Mouse (Mus musculus) MEL (cell line): ENCODE measurements at regions not wholly inside any gene's neighbourhood (a gene's known extent, or its start where the extent isn't known, plus 50 kb on each side); places are given as distances from the start of the nearest gene placed in this dataset.

Source experiments
- DNase-seq: peaks from one replicate; pipeline ENCODE4 v3.0.0; 2011; ENCODE audit warnings: low read depth, low spot score
- H3K27ac ChIP-seq: 2 replicates; pipeline ENCODE4 v1.5.1; 2012; ENCODE audit warnings: low read depth, mild to moderate bottlenecking, control low read depth, low read length, moderate library complexity; ENCODE audit not compliant: control insufficient read depth
- H3K27me3 ChIP-seq, 2 experiments: fragments of 150-350 bp in 1 of 2; sonication (generic) in 1 of 2; 2 replicates each; pipeline ENCODE4 v1.6.1; 2012; ENCODE audit warnings: low read length in 2 of 2, mild to moderate bottlenecking in 2 of 2, improper control_type of control experiment in 1 of 2, moderate library complexity in 1 of 2; ENCODE audit not compliant: insufficient read depth in 2 of 2, control insufficient read depth in 1 of 2
- H3K36me3 ChIP-seq, 2 experiments: 2 replicates each; pipeline ENCODE4 v1.6.1; 2012 to 2014; ENCODE audit warnings: low read length in 2 of 2, improper control_type of control experiment in 1 of 2, inconsistent platforms in 1 of 2, mild to moderate bottlenecking in 1 of 2; ENCODE audit not compliant: insufficient read depth in 2 of 2, control insufficient read depth in 1 of 2
- H3K4me1 ChIP-seq, 2 experiments: fragments of 150-350 bp in 1 of 2; sonication (generic) in 1 of 2; 2 replicates each; pipeline ENCODE4 v1.6.1; 2012; ENCODE audit warnings: low read length in 2 of 2, improper control_type of control experiment in 1 of 2, mild to moderate bottlenecking in 1 of 2; ENCODE audit not compliant: insufficient read depth in 2 of 2, control insufficient read depth in 1 of 2
- H3K4me3 ChIP-seq, 2 experiments: fragments of 150-350 bp in 1 of 2; sonication (generic) in 1 of 2; 2 replicates each; pipeline ENCODE4 v1.5.1; 2012; ENCODE audit warnings: low read depth in 2 of 2, low read length in 2 of 2, mild to moderate bottlenecking in 2 of 2, moderate library complexity in 2 of 2, control low read depth in 1 of 2, improper control_type of control experiment in 1 of 2; ENCODE audit not compliant: control insufficient read depth in 1 of 2, insufficient read depth in 1 of 2
- H3K79me2 ChIP-seq: 2 replicates; pipeline ENCODE4 v1.6.1; 2012; ENCODE audit warnings: mild to moderate bottlenecking, low read length, moderate library complexity; ENCODE audit not compliant: control insufficient read depth, poor library complexity, insufficient read depth
- H3K9ac ChIP-seq: 2 replicates; pipeline ENCODE4 v1.6.1; 2012; ENCODE audit warnings: low read depth, mild to moderate bottlenecking, control low read depth, low read length, moderate library complexity; ENCODE audit not compliant: control insufficient read depth, poor library complexity, severe bottlenecking
- H3K9me3 ChIP-seq: fragments of 150-350 bp; sonication (generic); replicated peaks from 2 replicates; pipeline ENCODE4 v1.6.1; 2012; ENCODE audit warnings: mild to moderate bottlenecking, low read length, improper control_type of control experiment, moderate library complexity; ENCODE audit not compliant: insufficient read depth
- BHLHE40 ChIP-seq: IDR thresholded peaks from 2 replicates; pipeline ENCODE4 v1.6.1; 2012; ENCODE audit warnings: low read depth, mild to moderate bottlenecking, inconsistent platforms, low read length, improper control_type of control experiment, borderline replicate concordance
- CHD2 ChIP-seq: IDR thresholded peaks from 2 replicates; pipeline ENCODE4 v1.6.1; 2011; ENCODE audit warnings: low read length, improper control_type of control experiment
- CTCF ChIP-seq, 3 experiments: IDR thresholded peaks in 2 of 3; conservative IDR thresholded peaks in 1 of 3; 2 replicates each; pipeline ENCODE4 v1.5.1; 2011 to 2012; ENCODE audit warnings: low read length in 3 of 3, low read depth in 2 of 3, mild to moderate bottlenecking in 2 of 3, improper control_type of control experiment in 1 of 3, inconsistent platforms in 1 of 3, mixed read lengths in 1 of 3, moderate library complexity in 1 of 3; ENCODE audit not compliant: control insufficient read depth in 1 of 3, insufficient read depth in 1 of 3, poor library complexity in 1 of 3, severe bottlenecking in 1 of 3
- E2F4 ChIP-seq: IDR thresholded peaks from 2 replicates; pipeline ENCODE4 v1.6.1; 2011; ENCODE audit warnings: low read depth, low read length, improper control_type of control experiment, borderline replicate concordance
- HCFC1 ChIP-seq: IDR thresholded peaks from 2 replicates; pipeline ENCODE4 v1.6.1; 2012; ENCODE audit warnings: low read depth, mild to moderate bottlenecking, inconsistent platforms, low read length, improper control_type of control experiment, moderate library complexity
- JUND ChIP-seq: IDR thresholded peaks from 2 replicates; pipeline ENCODE4 v1.6.1; 2011; ENCODE audit warnings: low read depth, mild to moderate bottlenecking, improper control_type of control experiment, low read length
- KAT2A ChIP-seq: conservative IDR thresholded peaks from 2 replicates; pipeline ENCODE4 v1.6.1; 2012; ENCODE audit warnings: low read depth, low read length, improper control_type of control experiment, inconsistent platforms
- MAFK ChIP-seq: IDR thresholded peaks from 2 replicates; pipeline ENCODE4 v1.6.1; 2011; ENCODE audit warnings: low read depth, mild to moderate bottlenecking, low read length, improper control_type of control experiment, borderline replicate concordance
- MAX ChIP-seq: IDR thresholded peaks from 2 replicates; pipeline ENCODE4 v1.6.1; 2011; ENCODE audit warnings: low read length, improper control_type of control experiment
- MAZ ChIP-seq: IDR thresholded peaks from 2 replicates; pipeline ENCODE4 v1.6.1; 2012; ENCODE audit warnings: low read depth, mild to moderate bottlenecking, inconsistent platforms, low read length, improper control_type of control experiment
- MXI1 ChIP-seq: IDR thresholded peaks from 2 replicates; pipeline ENCODE4 v1.6.1; 2011; ENCODE audit warnings: mild to moderate bottlenecking, low read depth, low read length, improper control_type of control experiment
- MYB ChIP-seq: IDR thresholded peaks from 2 replicates; pipeline ENCODE4 v1.6.1; 2011; ENCODE audit warnings: mild to moderate bottlenecking, low read depth, low read length, improper control_type of control experiment
- NRF1 ChIP-seq: IDR thresholded peaks from 2 replicates; pipeline ENCODE4 v1.6.1; 2014; ENCODE audit warnings: low read depth, mild to moderate bottlenecking, inconsistent platforms, low read length, improper control_type of control experiment, moderate library complexity; ENCODE audit not compliant: poor library complexity, insufficient read depth, severe bottlenecking
- POLR2A ChIP-seq, 2 experiments: IDR thresholded peaks; 2 replicates each; pipeline ENCODE4 v1.6.1; 2011 to 2012; ENCODE audit warnings: low read length in 2 of 2, mild to moderate bottlenecking in 2 of 2, control low read depth in 1 of 2, improper control_type of control experiment in 1 of 2, low read depth in 1 of 2, moderate library complexity in 1 of 2; ENCODE audit not compliant: control insufficient read depth in 1 of 2, insufficient read depth in 1 of 2, poor library complexity in 1 of 2
- POLR2AphosphoS2 ChIP-seq: IDR thresholded peaks from 2 replicates; pipeline ENCODE4 v1.6.1; 2011; ENCODE audit warnings: low read length, improper control_type of control experiment
- RAD21 ChIP-seq: IDR thresholded peaks from 2 replicates; pipeline ENCODE4 v1.6.1; 2011; ENCODE audit warnings: mild to moderate bottlenecking, low read depth, low read length, improper control_type of control experiment
- TAL1 ChIP-seq: IDR thresholded peaks from 2 replicates; pipeline ENCODE4 v1.6.1; 2012; ENCODE audit warnings: mild to moderate bottlenecking, inconsistent platforms, low read length, moderate library complexity, mixed read lengths
- USF1 ChIP-seq: IDR thresholded peaks from 2 replicates; pipeline ENCODE4 v1.6.1; 2014; ENCODE audit warnings: low read depth, mild to moderate bottlenecking, inconsistent platforms, low read length, improper control_type of control experiment, moderate library complexity
- USF2 ChIP-seq, 2 experiments: IDR thresholded peaks; 2 replicates each; pipeline ENCODE4 v1.6.1; 2011 to 2012; ENCODE audit warnings: improper control_type of control experiment in 2 of 2, low read length in 2 of 2, borderline replicate concordance in 1 of 2, inconsistent platforms in 1 of 2, low read depth in 1 of 2, mild to moderate bottlenecking in 1 of 2; ENCODE audit not compliant: insufficient read depth in 1 of 2
- ZC3H11A ChIP-seq: IDR thresholded peaks from 2 replicates; pipeline ENCODE4 v1.6.1; 2012; ENCODE audit warnings: low read depth, mild to moderate bottlenecking, inconsistent platforms, low read length, improper control_type of control experiment
- ZMIZ1 ChIP-seq: IDR thresholded peaks from 2 replicates; pipeline ENCODE4 v1.6.1; 2012; ENCODE audit warnings: low read depth, mild to moderate bottlenecking, inconsistent platforms, low read length, improper control_type of control experiment, moderate library complexity
- ZNF384 ChIP-seq: IDR thresholded peaks from 2 replicates; pipeline ENCODE4 v1.6.1; 2012; ENCODE audit warnings: low read depth, mild to moderate bottlenecking, inconsistent platforms, low read length, improper control_type of control experiment

GRCm38 (mm10) chr16:30897371-30897770 lies 183.9 kb downstream of the Xxylt1 start:
- no peak overlapping the region for H3K4me3 ChIP-seq
- H3K4me1 ChIP-seq: no peaks in the 10 kb centered on the region
- H3K79me2 ChIP-seq: no peaks in the 10 kb centered on the region
- no peaks in the 10 kb centered on the region for H3K36me3 ChIP-seq
- peaks cover 0 to 3% of the 10 kb centered on the region in 2 experiments; a peak in 1 of 4 replicates for H3K27me3 ChIP-seq
- H3K9me3 ChIP-seq: no peaks in the 10 kb centered on the region
- no peak overlapping the region for H3K27ac ChIP-seq
- DNase-seq: no peak
- no peak for TF ChIP-seq CTCF (IDR thresholded peaks at IDR 0.05 in 2 of 3, conservative IDR thresholded peaks at IDR 0.05 in 1 of 3; ENCODE audit: control insufficient read depth in 1 of 3, insufficient read depth in 1 of 3, low read depth in 2 of 3, low read length in 3 of 3, poor library complexity in 1 of 3, severe bottlenecking in 1 of 3)
- no peak for TF ChIP-seq MAX
- no peak for TF ChIP-seq E2F4
- TF ChIP-seq ZNF384: no peak
- no peak for TF ChIP-seq MAFK
- no peak for TF ChIP-seq HCFC1
- no peak for TF ChIP-seq USF1
- TF ChIP-seq BHLHE40: no peak
- no peak for TF ChIP-seq MAZ
- TF ChIP-seq MYB: no peak
- TF ChIP-seq CHD2: no peak
- no peak overlapping the region for H3K9ac ChIP-seq

- peaks cover 0 to 3% of the 10 kb centered on the region in 2 experiments; a peak in 1 of 4 replicates for H3K27me3 ChIP-seq
- no peak for TF ChIP-seq MYB
- TF ChIP-seq TAL1: no peak
- TF ChIP-seq POLR2A (IDR thresholded peaks at IDR 0.05; ENCODE audit: control insufficient read depth in 1 of 2, insufficient read depth in 1 of 2, low read depth in 1 of 2, low read length in 2 of 2, poor library complexity in 1 of 2): no peak
- no peak for TF ChIP-seq RAD21
- TF ChIP-seq ZMIZ1: no peak
- TF ChIP-seq NRF1: no peak
- no peak for TF ChIP-seq MXI1
- no peak for TF ChIP-seq POLR2AphosphoS2
- TF ChIP-seq KAT2A: no peak
- no peak for TF ChIP-seq USF1
- no peak for TF ChIP-seq JUND
- no peak for TF ChIP-seq ZC3H11A
- TF ChIP-seq USF2 (IDR thresholded peaks at IDR 0.05; ENCODE audit: borderline replicate concordance in 1 of 2, insufficient read depth in 1 of 2, low read depth in 1 of 2, low read length in 2 of 2): no peak
- TF ChIP-seq CHD2: no peak
- no peak for TF ChIP-seq CTCF (IDR thresholded peaks at IDR 0.05 in 2 of 3, conservative IDR thresholded peaks at IDR 0.05 in 1 of 3; ENCODE audit: control insufficient read depth in 1 of 3, insufficient read depth in 1 of 3, low read depth in 2 of 3, low read length in 3 of 3, poor library complexity in 1 of 3, severe bottlenecking in 1 of 3)
- TF ChIP-seq HCFC1: no peak
These were observed 181.1 kb downstream of the Xxylt1 start for GRCm38 (mm10) chr16:30900121-30900520.

More at GRCm38 (mm10) chr16:30900121-30900520, 181.1 kb downstream of the Xxylt1 start:
- Histone ChIP-seq H3K9me3 (no peaks in the 10 kb centered on the region), H3K4me3 (no peak overlapping the region), H3K4me1 (no peaks in the 10 kb centered on the region), H3K79me2 (no peaks in the 10 kb centered on the region), H3K36me3 (no peaks in the 10 kb centered on the region), H3K9ac (no peak overlapping the region), H3K27ac (no peak overlapping the region)
- no peak for DNase-seq
